Mouse (Mus musculus) G1E-ER4 (cell line): Measurements from ENCODE around the gene Narf. TPM values are rescaled to one million over a fixed set of nuclear protein-coding genes. Genes with fewer than 3 reads are reported as not detected.

Experiments
- GATA1 ChIP-seq: IDR thresholded peaks from one replicate; pipeline ENCODE4 v1.8.0; 2012; ENCODE audit warnings: low read length, inconsistent platforms
- polyA plus RNA-seq: library from polyadenylated mRNA; stranded (reverse); fragments of >175 nt; gene quantifications from 2 replicates; pipeline ENCODE4 v1.2.3, GENCODE M21; 2012

Gene Narf
- polyA plus RNA-seq, 1 experiment = 5.0 TPM

DNA sequence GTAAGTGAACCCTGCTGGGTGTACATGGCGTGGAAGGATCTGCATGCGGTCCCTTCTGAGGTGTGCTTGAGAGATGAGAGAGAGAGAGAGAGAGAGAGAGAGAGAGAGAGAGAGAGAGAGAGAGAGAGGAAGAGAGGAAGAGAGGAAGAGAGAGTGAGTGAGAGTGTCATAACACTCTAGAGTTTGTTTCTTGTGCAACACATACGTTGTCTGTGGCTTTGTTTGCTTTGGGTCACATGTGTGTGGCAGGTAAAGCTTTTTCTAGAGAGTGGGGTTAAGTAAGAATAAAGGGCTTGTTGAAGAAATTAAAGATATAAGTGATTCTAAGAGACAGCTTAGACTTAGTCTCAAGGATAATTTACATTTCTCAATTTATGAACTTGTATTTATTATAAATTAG lies 41.0 kb downstream of the Narf start:
- no peak for TF ChIP-seq GATA1

DNA sequence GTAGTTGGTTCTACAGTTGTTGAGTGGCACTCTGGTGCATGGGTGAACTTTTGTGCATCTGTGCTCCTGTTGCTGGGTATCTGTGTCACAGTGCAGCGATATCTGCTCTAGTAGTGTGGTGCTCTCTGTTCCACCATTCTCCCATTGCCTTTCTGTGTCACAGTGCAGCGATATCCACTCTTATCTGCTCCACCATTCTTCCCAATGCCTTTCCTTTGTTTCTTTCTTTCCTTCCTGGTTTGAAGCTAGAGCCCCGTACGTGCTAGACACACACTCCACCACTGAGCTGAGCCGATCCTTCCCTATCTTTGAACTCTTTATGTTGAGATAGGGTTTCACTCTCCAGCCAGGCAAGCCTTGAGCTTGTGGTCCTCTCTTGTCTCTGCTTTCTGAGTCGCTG lies 45.9 kb downstream of the Narf start:
- TF ChIP-seq GATA1 = no peak

DNA sequence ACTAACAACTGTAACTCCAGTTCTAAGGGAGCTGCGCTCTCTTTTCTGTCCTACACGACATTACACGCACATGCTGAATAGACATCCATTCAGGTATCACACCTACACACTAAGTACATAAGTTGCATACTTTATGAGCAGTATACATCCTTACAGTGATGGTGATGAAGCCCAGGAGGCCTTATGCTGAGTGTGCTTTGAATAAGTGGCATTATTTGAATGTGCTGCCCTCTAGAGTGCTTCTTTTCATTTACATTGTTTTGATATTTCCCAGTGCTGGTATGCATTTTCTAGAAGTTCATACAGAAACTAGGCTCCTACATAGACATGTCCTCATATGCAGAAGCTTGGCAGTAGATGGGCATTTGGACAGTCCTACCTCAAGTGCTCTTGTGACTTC lies 52.8 kb downstream of the Narf start:
- TF ChIP-seq GATA1 = no peak

DNA sequence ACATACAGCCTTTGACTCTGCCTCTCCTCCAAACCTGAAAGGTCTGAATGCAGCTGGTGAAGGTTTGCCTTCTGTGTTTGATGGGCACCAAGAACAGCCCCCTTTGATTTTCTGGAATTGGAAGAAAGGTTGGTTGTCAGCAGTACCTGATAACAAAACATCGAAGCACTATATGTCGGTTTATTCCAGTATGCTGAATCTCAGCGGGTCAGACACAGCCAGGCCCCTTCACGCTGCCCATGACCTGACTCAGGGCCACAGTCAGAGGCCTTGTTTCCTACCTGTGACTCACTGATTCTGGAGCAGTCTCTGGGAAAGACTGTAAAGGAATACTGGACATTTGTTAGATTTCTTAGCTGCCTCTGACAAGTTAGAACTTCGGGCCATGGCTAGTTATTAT lies 57.7 kb downstream of the Narf start:
- TF ChIP-seq GATA1 = no peak

DNA sequence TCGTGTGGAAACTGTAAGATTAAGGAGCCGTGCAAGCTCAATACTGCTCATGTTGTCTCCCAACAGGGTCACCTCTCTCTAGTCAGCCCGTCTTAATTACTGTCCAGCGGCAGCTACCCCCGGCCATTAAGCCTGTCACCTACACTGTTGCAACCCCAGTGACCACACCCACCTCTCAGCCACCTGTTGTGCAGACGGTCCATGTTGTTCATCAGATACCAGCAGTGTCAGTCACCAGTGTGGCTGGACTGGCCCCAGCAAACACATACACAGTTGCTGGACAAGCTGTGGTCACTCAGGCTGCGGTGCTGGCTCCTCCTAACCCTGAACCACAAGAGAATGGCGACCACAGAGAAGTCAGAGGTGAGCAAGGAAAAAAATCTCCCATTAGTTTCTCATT lies 61.4 kb downstream of the Narf start:
- no peak for TF ChIP-seq GATA1

DNA sequence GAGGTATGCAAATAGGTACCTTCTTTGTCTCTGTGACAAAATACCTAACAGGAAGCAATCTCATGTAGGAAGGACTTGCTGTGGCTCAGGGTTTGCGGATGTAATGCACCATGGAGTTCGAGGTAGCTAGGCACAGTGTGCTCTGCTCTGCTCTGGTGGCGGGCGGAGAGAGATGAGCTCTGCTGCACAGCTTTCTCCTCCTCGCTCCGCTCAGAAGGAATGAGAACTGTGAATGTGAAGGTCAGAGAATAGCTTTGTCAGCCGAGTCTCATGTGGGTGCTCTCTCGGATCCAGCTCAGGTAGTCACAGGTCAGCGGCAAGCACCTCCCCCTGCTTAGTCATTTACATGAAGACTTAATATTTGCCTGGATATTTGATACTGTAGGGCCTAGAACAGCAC lies 63.2 kb downstream of the Narf start:
- TF ChIP-seq GATA1 = no peak

DNA sequence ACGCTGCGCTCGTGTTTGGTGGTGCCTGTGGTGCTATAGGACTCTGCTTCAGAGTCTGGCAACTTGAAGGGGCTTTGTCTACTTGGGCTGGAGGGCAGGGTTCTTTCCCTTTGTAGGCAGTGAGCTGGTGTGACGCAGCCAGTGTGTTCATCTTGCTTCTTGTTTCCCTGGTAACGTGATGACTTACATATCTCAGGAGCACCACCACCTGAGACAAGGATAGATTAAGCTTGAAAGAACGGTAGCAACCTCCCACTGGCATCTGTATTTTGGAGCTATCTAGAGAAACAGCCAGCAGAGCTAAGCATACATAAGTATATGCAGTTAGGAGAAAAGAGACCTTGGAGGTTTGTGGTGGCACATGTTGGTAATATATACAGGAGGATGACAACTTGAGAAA lies 68.3 kb downstream of the Narf start:
- no peak for TF ChIP-seq GATA1

Other genes starting within 250 kb of the Narf start
- gene Csnk1d, start 245.9 kb upstream of the Narf start, polyA plus RNA-seq = 195 and 204 TPM in 2 replicates
- gene Cd7, start 197.8 kb upstream of the Narf start, polyA plus RNA-seq = not detected in 2 replicates
- not detected in 2 replicates for gene Sectm1b, start 173.7 kb upstream of the Narf start, polyA plus RNA-seq
- not detected in 2 replicates for gene Sectm1a, start 156.0 kb upstream of the Narf start, polyA plus RNA-seq
- 25.6 and 26.1 TPM in 2 replicates for gene Tex19.2, start 118.6 kb upstream of the Narf start, polyA plus RNA-seq
- not detected in 2 replicates for gene Tex19.1, start 91.1 kb upstream of the Narf start, polyA plus RNA-seq
- not detected in 2 replicates for gene Uts2r, start 77.0 kb upstream of the Narf start, polyA plus RNA-seq
- gene Hexdc, start 32.8 kb upstream of the Narf start, polyA plus RNA-seq = 2.9 and 3.4 TPM in 2 replicates
- 5.2 and 6.2 TPM in 2 replicates for gene Ogfod3, start 32.5 kb upstream of the Narf start, polyA plus RNA-seq
- 6.8 and 9.7 TPM in 2 replicates for gene Cybc1, start 7.9 kb upstream of the Narf start, polyA plus RNA-seq
- gene Foxk2, start 22.7 kb downstream of the Narf start, polyA plus RNA-seq = 37.0 and 41.6 TPM in 2 replicates
- gene Wdr45b, start 117.2 kb downstream of the Narf start, polyA plus RNA-seq = 15.8 and 24.0 TPM in 2 replicates
- not detected in 2 replicates for gene Rab40b, start 151.0 kb downstream of the Narf start, polyA plus RNA-seq
- 3.3 and 3.5 TPM in 2 replicates for gene Fn3krp, start 184.1 kb downstream of the Narf start, polyA plus RNA-seq
- gene Fn3k, start 197.7 kb downstream of the Narf start, polyA plus RNA-seq = 0.03 and 0.06 TPM in 2 replicates
- 6.6 and 7.5 TPM in 2 replicates for gene Tbcd, start 214.7 kb downstream of the Narf start, polyA plus RNA-seq